Mouse (Mus musculus) thymus, adult 2 months (tissue): ENCODE results near the gene Cd52.
A peak's percentile ranks its signal among the peaks of the same experiment; 100 is the strongest.

Experiments used
- CTCF ChIP-seq: fragments of 200-500 bp; IDR thresholded peaks from 2 replicates; pipeline ENCODE4 v1.5.1; 2012; ENCODE audit warnings: mild to moderate bottlenecking, control low read depth, low read length, moderate library complexity, borderline replicate concordance; ENCODE audit not compliant: control insufficient read depth, poor library complexity, insufficient read depth; ENCODE audit errors: extremely low read depth
- POLR2A ChIP-seq: fragments of 200-500 bp; IDR thresholded peaks from 2 replicates; pipeline ENCODE4 v1.6.1; 2012; ENCODE audit warnings: mild to moderate bottlenecking, low read length, control low read depth, moderate library complexity; ENCODE audit not compliant: control insufficient read depth, poor library complexity, insufficient read depth; ENCODE audit errors: extremely low read depth

DNA sequence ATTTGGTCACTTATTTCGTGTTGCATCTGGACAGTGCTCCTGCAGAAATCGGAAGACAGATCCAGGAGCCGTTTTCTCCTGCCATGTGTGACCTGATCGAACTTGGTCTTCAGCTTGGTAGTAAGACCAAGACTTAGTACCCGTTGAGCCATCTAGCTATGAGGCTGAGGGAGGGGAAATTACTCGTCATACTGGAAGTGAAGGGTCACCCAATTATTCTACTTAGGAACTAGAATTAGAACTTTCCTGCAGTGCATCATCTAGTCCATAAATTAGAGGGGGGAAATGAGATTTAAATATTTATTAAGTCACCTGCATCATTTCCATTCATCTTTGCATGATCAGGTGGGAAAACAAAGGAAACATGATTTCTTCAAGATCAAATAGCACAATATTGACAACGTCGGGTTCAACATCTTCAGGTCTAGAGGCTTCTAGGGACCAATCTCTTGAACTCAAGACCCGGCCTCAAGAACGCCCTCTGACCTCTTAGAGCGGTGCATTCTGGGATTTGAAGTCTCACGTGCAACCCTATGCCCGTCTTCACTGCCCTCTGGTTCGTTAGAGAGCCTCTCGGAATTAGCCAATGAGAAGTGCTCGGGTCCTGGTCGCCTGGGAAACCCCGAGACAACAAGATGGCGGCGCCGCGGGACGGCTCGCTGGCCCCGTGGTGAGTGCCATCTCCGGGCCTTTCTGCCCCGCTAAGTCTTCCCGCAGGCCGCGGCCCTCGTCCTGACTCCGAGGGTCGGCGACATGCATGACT, 7.3 kb upstream of the Cd52 start, which contains the start of gene Ubxn11:
- TF ChIP-seq CTCF (0 out of 2 replicates have a peak, but pooled peaks have one; percentile 26), POLR2A (no peak)
